Mouse (Mus musculus) neural tube, embryonic 11.5 days (tissue): ENCODE measurements around the gene Mylk2. TPM values are rescaled to one million over a fixed set of nuclear protein-coding genes. Genes with fewer than 3 reads are reported as not detected.

Source experiments
- ATAC-seq: fragments of 200-750 bp; cut with Nextera tagmentation; 2 replicates; pipeline ENCODE4 v1.8.0; 2017; ENCODE audit warnings: moderate number of reproducible peaks, mild to moderate bottlenecking, moderate TSS enrichment, moderate library complexity; ENCODE audit not compliant: insufficient read depth, low FRiP score, low TSS enrichment
- DNase-seq: peaks from one replicate; pipeline ENCODE4 v3.0.0-alpha.2; 2015; ENCODE audit warnings: low spot score
- H3K27ac ChIP-seq: fragments of 300-500 bp; sonication (generic); 2 replicates; pipeline ENCODE4 v1.5.1; 2014; ENCODE audit warnings: low read depth, mild to moderate bottlenecking, low read length
- H3K27me3 ChIP-seq: fragments of 300-500 bp; sonication (generic); 2 replicates; pipeline ENCODE4 v1.6.1; 2014; ENCODE audit warnings: mild to moderate bottlenecking, low read length, mixed read lengths; ENCODE audit not compliant: control insufficient read depth, insufficient read depth
- H3K36me3 ChIP-seq: fragments of 300-500 bp; sonication (generic); 2 replicates; pipeline ENCODE4 v1.6.1; 2014; ENCODE audit warnings: mild to moderate bottlenecking, low read length, moderate library complexity, mixed read lengths; ENCODE audit not compliant: control insufficient read depth, insufficient read depth
- H3K4me1 ChIP-seq: fragments of 300-500 bp; sonication (generic); 2 replicates; pipeline ENCODE4 v1.6.1; 2014; ENCODE audit warnings: low read length, mixed read lengths; ENCODE audit not compliant: control insufficient read depth, insufficient read depth
- H3K4me2 ChIP-seq: fragments of 300-500 bp; sonication (generic); 2 replicates; pipeline ENCODE4 v1.6.1; 2014; ENCODE audit warnings: low read depth, mild to moderate bottlenecking, moderate library complexity
- H3K4me3 ChIP-seq: fragments of 300-500 bp; sonication (generic); 2 replicates; pipeline ENCODE4 v1.5.1; 2014; ENCODE audit warnings: low read depth, low read length
- H3K9ac ChIP-seq: fragments of 300-500 bp; sonication (generic); 2 replicates; pipeline ENCODE4 v1.6.1; 2014; ENCODE audit warnings: mild to moderate bottlenecking, low read length
- H3K9me3 ChIP-seq: fragments of 300-500 bp; sonication (generic); 2 replicates; pipeline ENCODE4 v1.6.1; 2016; ENCODE audit warnings: low read length; ENCODE audit not compliant: control insufficient read depth
- WGBS: fragments of 180-500 bp; shearing (Covaris S2); extraction: QIAGEN DNeasy Blood & Tissue Kit; methylation state at CpG from one replicate; pipeline ENCODE4 v1.1.7; 2014; 5-methylcytosine and 5-hydroxymethylcytosine counted together
- polyA plus RNA-seq: library from polyadenylated mRNA; unstranded; fragments of >200 nt; fragmentation: Nextera tagmentation; extraction: Ambion mirVana; gene quantifications from 2 replicates; pipeline ENCODE4 v1.2.1, GENCODE M21; 2014

The Mylk2 gene
- polyA plus RNA-seq, 1 experiment from 2014 or later, result not detected

GRCm38 (mm10) chr2:152917671-152918070 is 6.5 kb downstream of the Mylk2 start:
- no peak overlapping the region for H3K4me2 ChIP-seq
- no peak overlapping the region for H3K27ac ChIP-seq
- no peak overlapping the region for H3K9ac ChIP-seq
- ATAC-seq (no peak), DNase-seq (no peak)
- no peak overlapping the region for H3K4me3 ChIP-seq
- H3K36me3 ChIP-seq, result no peaks in the 10 kb centered on the region
- 62% methylated on average over 9 of the region's 9 CpGs for WGBS
- no peaks in the 10 kb centered on the region for H3K9me3 ChIP-seq
- peaks cover 4% of the 10 kb centered on the region; the same call in 1 of the 2 replicates for H3K4me1 ChIP-seq
- peaks cover 7% of the 10 kb centered on the region; the same call in 1 of the 2 replicates for H3K27me3 ChIP-seq

- Histone ChIP-seq H3K9ac (no peak overlapping the region), H3K4me2 (no peak overlapping the region), H3K9me3 (no peaks in the 10 kb centered on the region), H3K27me3 (no peaks in the 10 kb centered on the region), H3K4me3 (no peak overlapping the region), H3K4me1 (no peaks in the 10 kb centered on the region), H3K27ac (no peak overlapping the region), H3K36me3 (no peaks in the 10 kb centered on the region)
- no peak for ATAC-seq
- DNase-seq, result no peak
- 35% methylated on average over 6 of the region's 7 CpGs for WGBS
These were observed 11.2 kb downstream of the Mylk2 start for GRCm38 (mm10) chr2:152922376-152922775.

GRCm38 (mm10) chr2:152923621-152924020 is 12.5 kb downstream of the Mylk2 start:
- H3K9me3 ChIP-seq, result no peaks in the 10 kb centered on the region
- DNase-seq, result no peak
- H3K36me3 ChIP-seq, result no peaks in the 10 kb centered on the region
- no peak overlapping the region for H3K4me2 ChIP-seq
- H3K4me3 ChIP-seq, result no peak overlapping the region
- no peak overlapping the region for H3K9ac ChIP-seq
- H3K4me1 ChIP-seq, result no peaks in the 10 kb centered on the region
- H3K27me3 ChIP-seq, result no peaks in the 10 kb centered on the region
- no peak overlapping the region for H3K27ac ChIP-seq
- ATAC-seq, result no peak
- 64% methylated on average over 3 of the region's 3 CpGs for WGBS

GRCm38 (mm10) chr2:152924128-152924527 is 13.0 kb downstream of the Mylk2 start:
- no peak for DNase-seq
- WGBS, result 76% methylated on average over 8 of the region's 8 CpGs
- no peaks in the 10 kb centered on the region for H3K27me3 ChIP-seq
- no peak overlapping the region for H3K4me3 ChIP-seq
- H3K9me3 ChIP-seq, result no peaks in the 10 kb centered on the region
- no peak overlapping the region for H3K27ac ChIP-seq
- H3K4me2 ChIP-seq, result no peak overlapping the region
- no peak overlapping the region for H3K9ac ChIP-seq
- no peaks in the 10 kb centered on the region for H3K36me3 ChIP-seq
- ATAC-seq, result no peak
- no peaks in the 10 kb centered on the region for H3K4me1 ChIP-seq

GRCm38 (mm10) chr2:152924543-152924942 is 13.4 kb downstream of the Mylk2 start:
- Histone ChIP-seq H3K4me3 (no peak overlapping the region), H3K27ac (no peak overlapping the region), H3K4me2 (no peak overlapping the region), H3K4me1 (no peaks in the 10 kb centered on the region), H3K36me3 (no peaks in the 10 kb centered on the region), H3K9me3 (no peaks in the 10 kb centered on the region), H3K9ac (no peak overlapping the region), H3K27me3 (no peaks in the 10 kb centered on the region)
- DNase-seq, result no peak
- no peak for ATAC-seq
- 87% methylated on average over 5 of the region's 5 CpGs for WGBS

- Histone ChIP-seq H3K9ac (no peak overlapping the region), H3K27me3 (no peaks in the 10 kb centered on the region), H3K4me2 (no peak overlapping the region), H3K9me3 (no peaks in the 10 kb centered on the region), H3K27ac (peak overlapping the region; percentile 54), H3K36me3 (no peaks in the 10 kb centered on the region), H3K4me1 (no peaks in the 10 kb centered on the region), H3K4me3 (no peak overlapping the region)
- ATAC-seq, result no peak
- peak; percentile 55 for DNase-seq
- 65% methylated on average over 11 of the region's 11 CpGs for WGBS
These were observed 14.2 kb downstream of the Mylk2 start for GRCm38 (mm10) chr2:152925189-152925872.

- 69% methylated on average over 9 of the region's 9 CpGs for WGBS
These were observed 15.7 kb downstream of the Mylk2 start for GRCm38 (mm10) chr2:152926896-152927295.

GRCm38 (mm10) chr2:152927371-152927770 is 16.2 kb downstream of the Mylk2 start:
- WGBS, result 55% methylated on average over 5 of the region's 5 CpGs
- Histone ChIP-seq H3K4me3 (no peak overlapping the region), H3K36me3 (no peaks in the 10 kb centered on the region), H3K9ac (no peak overlapping the region), H3K27ac (no peak overlapping the region), H3K4me2 (no peak overlapping the region), H3K4me1 (no peaks in the 10 kb centered on the region), H3K27me3 (no peaks in the 10 kb centered on the region), H3K9me3 (no peaks in the 10 kb centered on the region)
- ATAC-seq, result no peak
- DNase-seq, result no peak

More at GRCm38 (mm10) chr2:152926896-152927295, 15.7 kb downstream of the Mylk2 start:
- Histone ChIP-seq H3K4me2 (no peak overlapping the region), H3K27me3 (no peaks in the 10 kb centered on the region), H3K9ac (no peak overlapping the region), H3K9me3 (no peaks in the 10 kb centered on the region), H3K4me1 (no peaks in the 10 kb centered on the region), H3K4me3 (no peak overlapping the region), H3K27ac (no peak overlapping the region), H3K36me3 (no peaks in the 10 kb centered on the region)
- no peak for ATAC-seq
- no peak for DNase-seq

- Histone ChIP-seq H3K27me3 (no peaks in the 10 kb centered on the region), H3K4me2 (no peak overlapping the region), H3K4me1 (no peaks in the 10 kb centered on the region), H3K9ac (no peak overlapping the region), H3K9me3 (no peaks in the 10 kb centered on the region), H3K27ac (no peak overlapping the region), H3K4me3 (no peak overlapping the region), H3K36me3 (no peaks in the 10 kb centered on the region)
- DNase-seq, result no peak
- 50% methylated on average over 14 of the region's 14 CpGs for WGBS
- ATAC-seq, result no peak
These were observed 17.3 kb downstream of the Mylk2 start for GRCm38 (mm10) chr2:152928219-152928987.
